Mouse (Mus musculus): ENCODE measurements around the gene Rap2a. TPM values are rescaled to one million over a fixed set of nuclear protein-coding genes. Genes with fewer than 3 reads are reported as not detected.

Rap2a gene
- total RNA-seq (2014; rRNA removed; ENCODE audit: low replicate concordance), result 15.2 and 21.6 TPM in 2 replicates
- 8.3 and 8.6 TPM in 2 replicates for polyA plus RNA-seq (2015; fragmentation: Nextera tagmentation; extraction: Ambion mirVana)

- peak within 1 kb of the TSS; percentile 72 for H3K4me3 ChIP-seq (ENCODE audit: low read depth, low read length)
- H3K27ac ChIP-seq (ENCODE audit: low read depth), result peak within 1 kb of the TSS; percentile 93
- peak within 1 kb of the TSS; percentile 84 for H3K9ac ChIP-seq (replicated peaks; ENCODE audit: low read depth, low read length)
- no peaks in the 10 kb centered on the region for H3K27me3 ChIP-seq (ENCODE audit: control insufficient read depth, insufficient read depth, low read length)
- H3K36me3 ChIP-seq (replicated peaks; ENCODE audit: control insufficient read depth, insufficient read depth, low read length), result no peaks in the 10 kb centered on the region
- H3K4me1 ChIP-seq (ENCODE audit: control insufficient read depth, insufficient read depth), result peaks cover 5% of the 10 kb centered on the region
- peak; percentile 0; the same call in 1 of the 2 replicates for TF ChIP-seq EP300 (IDR thresholded peaks at IDR 0.05; ENCODE audit: low read depth)
- no peak for TF ChIP-seq CTCF (IDR thresholded peaks at IDR 0.05; ENCODE audit: low read depth)
- H3K9me3 ChIP-seq (replicated peaks; ENCODE audit: control insufficient read depth, low read length), result no peaks in the 10 kb centered on the region
- peak within 1 kb of the TSS; percentile 86 for H3K4me2 ChIP-seq (ENCODE audit: low read depth, low read length)
- ATAC-seq (ENCODE audit: insufficient read depth, low read depth) (peak; percentile 88), DNase-seq (ENCODE audit: low spot score) (peak; percentile 95)
- 0% methylated on average over 52 of the region's 78 CpGs for WGBS
These were observed at the start of gene Rap2a for GRCm38 (mm10) chr14:120477982-120478568. Gene Rap2a, plus strand, starts transcription at chr14:120478444.

DNA sequence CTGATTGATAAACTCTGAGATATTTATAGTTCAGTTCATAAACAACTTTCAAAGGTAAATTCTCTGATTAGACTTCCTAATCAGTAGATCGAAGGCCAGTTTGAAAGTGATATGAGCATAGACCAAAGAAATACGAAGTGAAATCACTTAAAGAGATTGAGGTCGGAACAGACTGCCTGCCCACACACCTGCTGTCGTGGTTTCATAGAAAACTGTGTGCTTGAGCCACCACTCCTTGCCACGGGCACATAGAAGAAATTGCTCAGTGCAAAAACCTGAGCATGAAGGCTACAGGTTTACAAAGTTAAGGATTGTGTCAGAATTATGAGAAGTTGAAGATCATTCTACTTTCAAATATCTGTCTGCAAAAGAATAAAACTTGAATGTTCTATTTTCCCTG, 49.7 kb upstream of the Rap2a start:
- DNase-seq (ENCODE audit: low spot score), result no peak
- peaks cover 57% of the 10 kb centered on the region for H3K36me3 ChIP-seq (replicated peaks; ENCODE audit: control insufficient read depth, insufficient read depth, low read length)
- TF ChIP-seq CTCF (IDR thresholded peaks at IDR 0.05; ENCODE audit: low read depth) (no peak), EP300 (IDR thresholded peaks at IDR 0.05; ENCODE audit: low read depth) (no peak)
- no peak for ATAC-seq (ENCODE audit: insufficient read depth, low read depth)
- no peak overlapping the region for H3K4me2 ChIP-seq (ENCODE audit: low read depth, low read length)
- H3K4me1 ChIP-seq (ENCODE audit: control insufficient read depth, insufficient read depth), result no peaks in the 10 kb centered on the region
- H3K4me3 ChIP-seq (ENCODE audit: low read depth, low read length), result no peak overlapping the region
- H3K27ac ChIP-seq (ENCODE audit: low read depth), result no peak overlapping the region
- peaks cover 10% of the 10 kb centered on the region; the same call in 1 of the 2 replicates for H3K9me3 ChIP-seq (replicated peaks; ENCODE audit: control insufficient read depth, low read length)
- H3K27me3 ChIP-seq (ENCODE audit: control insufficient read depth, insufficient read depth, low read length), result no peaks in the 10 kb centered on the region
- WGBS, result 81% methylated on average over 5 of the region's 5 CpGs
- H3K9ac ChIP-seq (replicated peaks; ENCODE audit: low read depth, low read length), result no peak overlapping the region

DNA sequence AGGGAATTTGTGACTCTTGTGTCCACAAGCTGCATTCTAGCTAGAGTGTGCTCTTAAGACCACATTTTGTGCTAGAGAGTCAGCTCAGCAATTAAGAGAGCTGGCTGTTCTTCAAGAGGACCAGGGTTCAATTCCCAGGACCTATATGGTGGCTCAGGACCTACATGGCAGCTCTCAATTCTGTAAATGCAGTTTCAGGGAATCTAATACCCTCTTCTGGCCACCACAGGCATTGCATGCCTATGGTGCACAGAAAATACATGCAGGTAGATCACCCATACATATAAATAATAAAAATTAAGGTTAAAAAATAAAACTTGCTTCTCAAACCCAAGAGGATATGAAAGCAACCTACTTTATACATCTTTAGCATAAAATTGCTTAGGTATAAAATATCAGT, 45.5 kb upstream of the Rap2a start:
- Histone ChIP-seq H3K27ac (ENCODE audit: low read depth) (no peak overlapping the region), H3K27me3 (ENCODE audit: control insufficient read depth, insufficient read depth, low read length) (no peaks in the 10 kb centered on the region), H3K9me3 (replicated peaks; ENCODE audit: control insufficient read depth, low read length) (no peaks in the 10 kb centered on the region), H3K4me3 (ENCODE audit: low read depth, low read length) (no peak overlapping the region), H3K4me1 (ENCODE audit: control insufficient read depth, insufficient read depth) (no peaks in the 10 kb centered on the region), H3K9ac (replicated peaks; ENCODE audit: low read depth, low read length) (no peak overlapping the region), H3K36me3 (replicated peaks; ENCODE audit: control insufficient read depth, insufficient read depth, low read length) (peaks cover 36% of the 10 kb centered on the region), H3K4me2 (ENCODE audit: low read depth, low read length) (no peak overlapping the region)
- TF ChIP-seq EP300 (IDR thresholded peaks at IDR 0.05; ENCODE audit: low read depth) (no peak), CTCF (IDR thresholded peaks at IDR 0.05; ENCODE audit: low read depth) (peak; percentile 44)
- DNase-seq (ENCODE audit: low spot score) (no peak), ATAC-seq (ENCODE audit: insufficient read depth, low read depth) (no peak)

- no peak for DNase-seq (ENCODE audit: low spot score)
- WGBS, result 75% methylated on average over 8 of the region's 8 CpGs
- no peaks in the 10 kb centered on the region for H3K27me3 ChIP-seq (ENCODE audit: control insufficient read depth, insufficient read depth, low read length)
- no peak for TF ChIP-seq EP300 (IDR thresholded peaks at IDR 0.05; ENCODE audit: low read depth)
- no peak overlapping the region for H3K9ac ChIP-seq (replicated peaks; ENCODE audit: low read depth, low read length)
- H3K4me1 ChIP-seq (ENCODE audit: control insufficient read depth, insufficient read depth), result no peaks in the 10 kb centered on the region
- peaks cover 29% of the 10 kb centered on the region for H3K36me3 ChIP-seq (replicated peaks; ENCODE audit: control insufficient read depth, insufficient read depth, low read length)
- H3K4me3 ChIP-seq (ENCODE audit: low read depth, low read length), result no peak overlapping the region
- no peaks in the 10 kb centered on the region for H3K9me3 ChIP-seq (replicated peaks; ENCODE audit: control insufficient read depth, low read length)
- H3K27ac ChIP-seq (ENCODE audit: low read depth), result no peak overlapping the region
- H3K4me2 ChIP-seq (ENCODE audit: low read depth, low read length), result no peak overlapping the region
- ATAC-seq (ENCODE audit: insufficient read depth, low read depth), result no peak
These were observed 44.3 kb upstream of the Rap2a start for GRCm38 (mm10) chr14:120433931-120434398.

- 92% methylated on average over 1 of the region's 1 CpGs for WGBS
- Histone ChIP-seq H3K9ac (replicated peaks; ENCODE audit: low read depth, low read length) (no peak overlapping the region), H3K36me3 (replicated peaks; ENCODE audit: control insufficient read depth, insufficient read depth, low read length) (peaks cover 22% of the 10 kb centered on the region), H3K4me3 (ENCODE audit: low read depth, low read length) (no peak overlapping the region), H3K4me1 (ENCODE audit: control insufficient read depth, insufficient read depth) (no peaks in the 10 kb centered on the region), H3K9me3 (replicated peaks; ENCODE audit: control insufficient read depth, low read length) (no peaks in the 10 kb centered on the region), H3K4me2 (ENCODE audit: low read depth, low read length) (no peak overlapping the region), H3K27me3 (ENCODE audit: control insufficient read depth, insufficient read depth, low read length) (no peaks in the 10 kb centered on the region), H3K27ac (ENCODE audit: low read depth) (no peak overlapping the region)
- DNase-seq (ENCODE audit: low spot score), result no peak
- no peak for ATAC-seq (ENCODE audit: insufficient read depth, low read depth)
- TF ChIP-seq CTCF (IDR thresholded peaks at IDR 0.05; ENCODE audit: low read depth), result no peak
- no peak for TF ChIP-seq EP300 (IDR thresholded peaks at IDR 0.05; ENCODE audit: low read depth)
These were observed 43.4 kb upstream of the Rap2a start for GRCm38 (mm10) chr14:120434831-120435230.

GRCm38 (mm10) chr14:120440716-120441115, 37.5 kb upstream of the Rap2a start:
- H3K9me3 ChIP-seq (replicated peaks; ENCODE audit: control insufficient read depth, low read length), result no peaks in the 10 kb centered on the region
- H3K4me2 ChIP-seq (ENCODE audit: low read depth, low read length), result no peak overlapping the region
- 0 out of 2 replicates have a peak, but pooled peaks cover 7% of the 10 kb centered on the region for H3K36me3 ChIP-seq (replicated peaks; ENCODE audit: control insufficient read depth, insufficient read depth, low read length)
- H3K27ac ChIP-seq (ENCODE audit: low read depth), result no peak overlapping the region
- H3K4me1 ChIP-seq (ENCODE audit: control insufficient read depth, insufficient read depth), result no peaks in the 10 kb centered on the region
- DNase-seq (ENCODE audit: low spot score), result no peak
- ATAC-seq (ENCODE audit: insufficient read depth, low read depth), result no peak
- H3K9ac ChIP-seq (replicated peaks; ENCODE audit: low read depth, low read length), result no peak overlapping the region
- no peak for TF ChIP-seq EP300 (IDR thresholded peaks at IDR 0.05; ENCODE audit: low read depth)
- no peaks in the 10 kb centered on the region for H3K27me3 ChIP-seq (ENCODE audit: control insufficient read depth, insufficient read depth, low read length)
- no peak overlapping the region for H3K4me3 ChIP-seq (ENCODE audit: low read depth, low read length)

Data from heart, postnatal 0 days (tissue).